Mouse (Mus musculus) natural killer cell, adult 2 months (primary cell): ENCODE measurements around the gene Slc43a2.
"Not testable (repeated sequence)": the region's sequence is repeated elsewhere in the genome, so short reads cannot be mapped to it uniquely, and the experiment has no call there.

Experiments
- DNase-seq, 2 experiments: peaks; one replicate each; pipeline ENCODE4 v3.0.0; 2022; ENCODE audit warnings: low spot score in 2 of 2

Slc43a2 gene

GRCm38 (mm10) chr11:75599802-75600201 lies 68.3 kb downstream of the Slc43a2 start:
- DNase-seq: not testable (repeated sequence)

GRCm38 (mm10) chr11:75604826-75605225 lies 73.3 kb downstream of the Slc43a2 start:
- DNase-seq: no peak

GRCm38 (mm10) chr11:75605318-75605717 lies 73.8 kb downstream of the Slc43a2 start:
- no peak for DNase-seq

- no peak for DNase-seq
Observed at GRCm38 (mm10) chr11:75608776-75609175, 77.3 kb downstream of the Slc43a2 start.

- DNase-seq: no peak
Observed at GRCm38 (mm10) chr11:75610021-75610420, 78.5 kb downstream of the Slc43a2 start.

- DNase-seq: no peak
Observed at GRCm38 (mm10) chr11:75614769-75615168, 83.3 kb downstream of the Slc43a2 start.

- no peak for DNase-seq
Observed at GRCm38 (mm10) chr11:75615556-75615955, 84.1 kb downstream of the Slc43a2 start.

- DNase-seq: peak in 1 of 2 experiments; percentile 48
Observed at GRCm38 (mm10) chr11:75619133-75619532, 87.6 kb downstream of the Slc43a2 start.

- DNase-seq: no peak
Observed at GRCm38 (mm10) chr11:75620136-75620780, 88.8 kb downstream of the Slc43a2 start.

GRCm38 (mm10) chr11:75621426-75621825 lies 89.9 kb downstream of the Slc43a2 start:
- no peak for DNase-seq

- DNase-seq: peak in 1 of 2 experiments; percentile 22
Observed at GRCm38 (mm10) chr11:75622588-75623329, 91.3 kb downstream of the Slc43a2 start.

- DNase-seq: no peak
Observed at GRCm38 (mm10) chr11:75624102-75624554, 92.6 kb downstream of the Slc43a2 start.

- DNase-seq: no peak
Observed at GRCm38 (mm10) chr11:75625820-75626219, 94.3 kb downstream of the Slc43a2 start.
